Comparison of ENCODE assay signal across 8 mouse cellular contexts in the genomic region with DNA sequence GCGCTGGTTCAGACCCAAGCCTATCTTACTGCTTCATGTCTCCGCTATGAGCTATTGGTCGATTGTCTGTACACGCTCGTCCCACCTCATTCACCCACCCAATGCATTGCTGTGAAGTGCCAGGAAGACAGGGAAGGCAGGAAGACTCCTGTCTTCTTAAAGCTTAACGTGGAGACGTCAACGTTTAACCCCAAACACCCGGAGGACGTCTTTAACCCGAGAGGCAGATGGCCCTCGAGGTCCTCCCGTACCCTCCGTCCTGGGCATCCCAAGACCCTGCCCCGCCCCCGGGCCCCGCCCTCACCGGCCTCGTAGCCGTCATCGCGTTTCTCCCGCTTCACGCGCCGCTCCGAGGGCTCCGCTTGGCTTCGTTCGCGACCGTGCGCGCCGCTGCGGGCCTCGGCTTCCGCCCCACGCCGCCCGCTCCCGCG. TPM values are rescaled to one million over a fixed set of nuclear protein-coding genes. Genes with fewer than 3 reads are reported as not detected.
DNase-seq lines count a peak whose midpoint lies in the region; ATAC-seq and TF ChIP-seq lines count a peak whose summit lies in the region.

No protein-coding gene starts in this region.

- peak overlapping the region; percentile 89 for H3K4me2 ChIP-seq in heart, embryonic 12.5 days
- H3K4me2 ChIP-seq in hindbrain, embryonic 11.5 days (replicated peaks; ENCODE audit: low read depth, low read length): peak overlapping the region; percentile 93
- H3K4me2 ChIP-seq in liver, embryonic 16.5 days (ENCODE audit: low read depth, low read length): peak overlapping the region; percentile 97

- under 1% methylated on average over 43 of the region's 43 CpGs for whole genome bisulfite sequencing in heart, embryonic 12.5 days
- WGBS in hindbrain, embryonic 11.5 days: under 1% methylated on average over 28 of the region's 43 CpGs
- under 1% methylated on average over 43 of the region's 43 CpGs for WGBS in liver, embryonic 16.5 days (ENCODE audit: insufficient replicate concordance)

- peak overlapping the region; percentile 78 for H3K27ac ChIP-seq in heart, embryonic 12.5 days (ENCODE audit: poor library complexity, severe bottlenecking)
- peak overlapping the region; percentile 73; the same call in 1 of the 2 replicates for H3K27ac ChIP-seq in hindbrain, embryonic 11.5 days (ENCODE audit: low read depth, low read length)
- peak overlapping the region; percentile 91 for H3K27ac ChIP-seq in liver, embryonic 16.5 days (ENCODE audit: low read length)

- peaks cover 42% of the 10 kb centered on the region for H3K4me1 ChIP-seq in heart, embryonic 12.5 days (replicated peaks)
- H3K4me1 ChIP-seq in E14TG2a.4 (replicated peaks; ENCODE audit: low read depth, low read length): peaks cover 80% of the 10 kb centered on the region
- peaks cover 6% of the 10 kb centered on the region; the same call in 1 of the 2 replicates for H3K4me1 ChIP-seq in hindbrain, embryonic 11.5 days (replicated peaks; ENCODE audit: control insufficient read depth, insufficient read depth, low read length)
- H3K4me1 ChIP-seq in liver, embryonic 16.5 days (ENCODE audit: control insufficient read depth, low read depth, low read length): peaks cover 31% of the 10 kb centered on the region

- no peak for TF ChIP-seq CTCF in E14TG2a.4 (conservative IDR thresholded peaks at IDR 0.05; ENCODE audit: low read length)

- H3K4me3 ChIP-seq in heart, embryonic 12.5 days: peak overlapping the region; percentile 99
- H3K4me3 ChIP-seq in E14TG2a.4 (replicated peaks; ENCODE audit: low read length): peak overlapping the region; percentile 98
- peak overlapping the region; percentile 100 for H3K4me3 ChIP-seq in hindbrain, embryonic 11.5 days (ENCODE audit: low read depth, low read length)
- peak overlapping the region; percentile 99 for H3K4me3 ChIP-seq in liver, embryonic 16.5 days (ENCODE audit: low read depth, low read length)

- no peak for DNase-seq in heart, adult 11 months
- peak; percentile 31 for DNase-seq in c-Kit-positive CD71-positive TER-119-negative erythroid progenitor cells, embryonic 14.5 days (ENCODE audit: low read depth)
- peak; percentile 59 for DNase-seq in hindbrain, embryonic 11.5 days (ENCODE audit: low spot score)
- no peak for DNase-seq in ovary, postnatal 36 days (ENCODE audit: low spot score)
- DNase-seq in cerebellum, postnatal 4 days (ENCODE audit: low spot score in 2 of 2): no peak

- peak; percentile 73 for ATAC-seq in heart, embryonic 12.5 days (ENCODE audit: insufficient number of reproducible peaks, low FRiP score)
- ATAC-seq in hindbrain, embryonic 11.5 days (ENCODE audit: low FRiP score): peak; percentile 72
- ATAC-seq in liver, embryonic 16.5 days (ENCODE audit: low read depth): peak; percentile 39

- no peaks in the 10 kb centered on the region for H3K27me3 ChIP-seq in heart, embryonic 12.5 days (replicated peaks)
- H3K27me3 ChIP-seq in E14TG2a.4 (ENCODE audit: insufficient read depth, low read length): no peaks in the 10 kb centered on the region
- H3K27me3 ChIP-seq in hindbrain, embryonic 11.5 days (ENCODE audit: control insufficient read depth, insufficient read depth, low read length): no peaks in the 10 kb centered on the region
- H3K27me3 ChIP-seq in liver, embryonic 16.5 days (ENCODE audit: control insufficient read depth, insufficient read depth, low read depth, low read length): no peaks in the 10 kb centered on the region

- H3K9me3 ChIP-seq in heart, embryonic 12.5 days (replicated peaks): no peaks in the 10 kb centered on the region
- no peaks in the 10 kb centered on the region for H3K9me3 ChIP-seq in E14TG2a.4 (ENCODE audit: low read length)
- no peaks in the 10 kb centered on the region for H3K9me3 ChIP-seq in hindbrain, embryonic 11.5 days (ENCODE audit: control insufficient read depth, low read length)
- no peaks in the 10 kb centered on the region for H3K9me3 ChIP-seq in liver, embryonic 16.5 days (replicated peaks; ENCODE audit: control insufficient read depth, low read length)

- H3K9ac ChIP-seq in heart, embryonic 12.5 days: peak overlapping the region; percentile 97
- H3K9ac ChIP-seq in hindbrain, embryonic 11.5 days (ENCODE audit: low read depth, low read length): peak overlapping the region; percentile 91
- peak overlapping the region; percentile 93 for H3K9ac ChIP-seq in liver, embryonic 16.5 days (ENCODE audit: low read depth, low read length)

- peaks cover 32% of the 10 kb centered on the region for H3K36me3 ChIP-seq in heart, embryonic 12.5 days
- peaks cover 61% of the 10 kb centered on the region for H3K36me3 ChIP-seq in E14TG2a.4 (ENCODE audit: insufficient read depth, low read length)
- peaks cover 6% of the 10 kb centered on the region; the same call in 1 of the 2 replicates for H3K36me3 ChIP-seq in hindbrain, embryonic 11.5 days (ENCODE audit: control insufficient read depth, insufficient read depth, low read length)
- H3K36me3 ChIP-seq in liver, embryonic 16.5 days (ENCODE audit: control insufficient read depth, insufficient read depth): peaks cover 22% of the 10 kb centered on the region

RNA-seq across cellular contexts. Expression of a gene that starts 0.5 kb away (rescaled TPM):
- polyA plus RNA-seq in heart, embryonic 12.5 days (2016; fragmentation: Nextera tagmentation; extraction: Ambion mirVana): 61.6 and 63.9 TPM in 2 replicates
- polyA plus RNA-seq in hindbrain, embryonic 11.5 days (2014; fragmentation: Nextera tagmentation; extraction: Ambion mirVana): 75.2 and 79.2 TPM in 2 replicates
- 23.8 and 25.8 TPM in 2 replicates for polyA plus RNA-seq in liver, embryonic 16.5 days (2015; fragmentation: Nextera tagmentation; extraction: Ambion mirVana)

RNA-seq across cellular contexts. Expression of a gene that starts 14.3 kb away (rescaled TPM):
- 1.7 and 1.8 TPM in 2 replicates for polyA plus RNA-seq in heart, embryonic 12.5 days (2016; fragmentation: Nextera tagmentation; extraction: Ambion mirVana)
- polyA plus RNA-seq in hindbrain, embryonic 11.5 days (2014; fragmentation: Nextera tagmentation; extraction: Ambion mirVana): 0.53 and 0.54 TPM in 2 replicates
- polyA plus RNA-seq in liver, embryonic 16.5 days (2015; fragmentation: Nextera tagmentation; extraction: Ambion mirVana): 0.05 and 0.26 TPM in 2 replicates

RNA-seq across cellular contexts. Expression of a gene that starts 21.1 kb away (rescaled TPM):
- polyA plus RNA-seq in heart, embryonic 12.5 days (2016; fragmentation: Nextera tagmentation; extraction: Ambion mirVana): 400 and 410 TPM in 2 replicates
- 392 and 442 TPM in 2 replicates for polyA plus RNA-seq in hindbrain, embryonic 11.5 days (2014; fragmentation: Nextera tagmentation; extraction: Ambion mirVana)
- 189 and 214 TPM in 2 replicates for polyA plus RNA-seq in liver, embryonic 16.5 days (2015; fragmentation: Nextera tagmentation; extraction: Ambion mirVana)

RNA-seq across cellular contexts. Expression of a gene that starts 21.5 kb away (rescaled TPM):
- 42.8 and 43.0 TPM in 2 replicates for polyA plus RNA-seq in heart, embryonic 12.5 days (2016; fragmentation: Nextera tagmentation; extraction: Ambion mirVana)
- polyA plus RNA-seq in hindbrain, embryonic 11.5 days (2014; fragmentation: Nextera tagmentation; extraction: Ambion mirVana): 73.6 and 76.6 TPM in 2 replicates
- polyA plus RNA-seq in liver, embryonic 16.5 days (2015; fragmentation: Nextera tagmentation; extraction: Ambion mirVana): 22.4 and 23.5 TPM in 2 replicates

RNA-seq across cellular contexts. Expression of a gene that starts 36.8 kb away (rescaled TPM):
- polyA plus RNA-seq in heart, embryonic 12.5 days (2016; fragmentation: Nextera tagmentation; extraction: Ambion mirVana): 190 and 194 TPM in 2 replicates
- polyA plus RNA-seq in hindbrain, embryonic 11.5 days (2014; fragmentation: Nextera tagmentation; extraction: Ambion mirVana): 182 and 211 TPM in 2 replicates
- polyA plus RNA-seq in liver, embryonic 16.5 days (2015; fragmentation: Nextera tagmentation; extraction: Ambion mirVana): 61.4 and 64.5 TPM in 2 replicates

Comparison
In these comparisons a context has a peak if more than half of its experiments do, and no peak if none do; other contexts are left out.
1. DNase-seq: peak in c-Kit-positive CD71-positive TER-119-negative erythroid progenitor cells, embryonic 14.5 days (single experiment) and hindbrain, embryonic 11.5 days (single experiment); none in heart, adult 11 months (single experiment), ovary, postnatal 36 days (single experiment) and cerebellum, postnatal 4 days (0 of 2).
2. Peak in every context shown above with its lines, with median percentiles within 50 percentile points of each other: ATAC-seq, H3K27ac ChIP-seq, H3K4me2 ChIP-seq, H3K4me3 ChIP-seq and H3K9ac ChIP-seq.